Mouse (Mus musculus) ES-Bruce4 (cell line): ENCODE data around the gene Il31ra.

Source experiments
- CTCF ChIP-seq: IDR thresholded peaks from one replicate; pipeline ENCODE4 v1.8.1; 2011; ENCODE audit warnings: low read depth, low read length
- POLR2A ChIP-seq: IDR thresholded peaks from one replicate; pipeline ENCODE4 v1.8.1; 2011; ENCODE audit warnings: low read length; ENCODE audit not compliant: insufficient read depth

DNA sequence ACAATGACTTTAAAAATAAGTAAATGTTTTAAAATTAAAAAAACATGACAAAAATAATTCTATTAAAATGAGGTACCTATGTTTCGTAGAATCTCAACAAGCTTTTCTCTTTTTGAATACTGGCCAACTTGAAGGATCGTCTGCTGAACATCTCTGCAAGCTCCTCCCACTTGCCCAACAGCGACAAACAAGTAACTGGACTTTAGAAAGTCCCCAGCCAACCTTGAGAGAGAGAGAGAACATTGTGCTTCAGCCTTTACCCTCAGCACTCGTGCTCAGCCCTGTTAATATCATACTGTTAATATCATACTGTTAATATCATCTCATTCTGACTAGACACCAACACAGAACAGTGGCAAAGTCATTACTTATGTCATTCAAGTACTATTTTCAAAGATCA lies 10.3 kb upstream of the Il31ra start:
- TF ChIP-seq CTCF (no peak), POLR2A (no peak)
